Mouse (Mus musculus) liver, adult 2 months (tissue): ENCODE data around the gene Ykt6.
"Not testable (repeated sequence)": the region's sequence is repeated elsewhere in the genome, so short reads cannot be mapped to it uniquely, and the experiment has no call there.

Experiments used
- CTCF ChIP-seq: fragments of 200-500 bp; IDR thresholded peaks from 2 replicates; pipeline ENCODE4 v1.5.1; 2011; ENCODE audit warnings: low read depth, low read length, control low read depth
- POLR2A ChIP-seq: fragments of 200-500 bp; IDR thresholded peaks from 2 replicates; pipeline ENCODE4 v1.6.1; 2011; ENCODE audit warnings: low read length, control low read depth; ENCODE audit not compliant: insufficient read depth; ENCODE audit errors: extremely low read depth

- TF ChIP-seq CTCF, POLR2A: not testable (repeated sequence)
Measured at GRCm38 (mm10) chr11:6007779-6008128, 52.3 kb downstream of the Ykt6 start.
